Mouse (Mus musculus) neutrophil, adult 5-6 weeks (primary cell): ENCODE measurements around the gene Med4. TPM values are rescaled to one million over a fixed set of nuclear protein-coding genes. Genes with fewer than 3 reads are reported as not detected.

Experiments used
- ATAC-seq: fragments of 151-379, 151-347 bp; 2 replicates; pipeline ENCODE4 v1.8.0; 2017; ENCODE audit warnings: mild to moderate bottlenecking, moderate TSS enrichment; ENCODE audit not compliant: insufficient number of reproducible peaks, poor library complexity, low FRiP score, severe bottlenecking; ENCODE audit errors: extremely low read depth
- total RNA-seq: library from RNA; stranded (forward); fragments of 200-1000 nt; gene quantifications from 2 replicates; pipeline ENCODE4 v1.2.3, GENCODE M21; 2017

Med4 gene
- total RNA-seq, 1 experiment from 2014 or later, result 64.4 TPM

- no peak for ATAC-seq
Observed at GRCm38 (mm10) chr14:73550291-73550690, 40.5 kb downstream of the Med4 start.

- ATAC-seq, result no peak
Observed at GRCm38 (mm10) chr14:73550732-73551131, 40.9 kb downstream of the Med4 start.

GRCm38 (mm10) chr14:73551164-73551563 is 41.3 kb downstream of the Med4 start:
- ATAC-seq, result no peak

GRCm38 (mm10) chr14:73552341-73553121 is 42.7 kb downstream of the Med4 start:
- peak; percentile 88 for ATAC-seq

- no peak for ATAC-seq
Observed at GRCm38 (mm10) chr14:73553122-73553696, 43.4 kb downstream of the Med4 start.

Other genes starting within 250 kb of the Med4 start
- 60.9 and 90.4 TPM in 2 replicates for gene Rb1, start 184.2 kb upstream of the Med4 start, total RNA-seq
- gene Itm2b, start 124.7 kb upstream of the Med4 start, total RNA-seq, result 993 and 1,047 TPM in 2 replicates
- 53.2 and 62.5 TPM in 2 replicates for gene Sucla2, start 15.3 kb downstream of the Med4 start, total RNA-seq
- gene Nudt15, start 38.2 kb downstream of the Med4 start, total RNA-seq, result 8.3 and 10.4 TPM in 2 replicates
- not detected in 2 replicates for gene Gm21750, start 151.2 kb downstream of the Med4 start, total RNA-seq